Comparison of ENCODE assay signal across 9 mouse cellular contexts in genomic region chr11:105944770-105945672, GRCm38 (mm10). TPM values are rescaled to one million over a fixed set of nuclear protein-coding genes. Genes with fewer than 3 reads are reported as not detected.
A peak's percentile ranks its signal among the peaks of the same experiment; 100 is the strongest.
DNase-seq lines count a peak whose midpoint lies in the region; ATAC-seq and TF ChIP-seq lines count a peak whose summit lies in the region.
"Had no signal": no experiment of that assay in that cellular context is flagged by ENCODE, and none has a peak within 500 bp of the region (broad histone marks: within the 10 kb centered on the region; RNA-seq: fewer than 3 reads in every experiment).

No protein-coding gene starts in this region.

- H3K27me3 ChIP-seq in lung, postnatal 0 days (replicated peaks; ENCODE audit: insufficient read depth, low read length): no peaks in the 10 kb centered on the region

- ATAC-seq in lung, postnatal 0 days: peak; percentile 76
- ATAC-seq in monocyte, adult 5-6 weeks (replicated peaks; ENCODE audit: insufficient number of reproducible peaks, low FRiP score, low TSS enrichment, poor library complexity, severe bottlenecking): no peak

- peaks cover 22% of the 10 kb centered on the region; the same call in 1 of the 2 replicates for H3K4me1 ChIP-seq in lung, postnatal 0 days (ENCODE audit: insufficient read depth, low read depth, low read length)

- 34% methylated on average over 16 of the region's 16 CpGs for WGBS in lung, postnatal 0 days

- H3K9me3 ChIP-seq in lung, postnatal 0 days (ENCODE audit: low read length): no peaks in the 10 kb centered on the region

- H3K36me3 ChIP-seq in lung, postnatal 0 days (ENCODE audit: insufficient read depth, low read length): no peaks in the 10 kb centered on the region

- H3K4me3 ChIP-seq in lung, postnatal 0 days (ENCODE audit: low read depth, low read length): no peak overlapping the region

- peak; percentile 90 for TF ChIP-seq EP300 in lung, postnatal 0 days (IDR thresholded peaks at IDR 0.05)

- TF ChIP-seq CTCF in lung, postnatal 0 days (IDR thresholded peaks at IDR 0.05): peak; percentile 12; the same call in 1 of the 2 replicates

- no peak overlapping the region for H3K9ac ChIP-seq in lung, postnatal 0 days (replicated peaks; ENCODE audit: low read depth)

- H3K4me2 ChIP-seq in lung, postnatal 0 days (replicated peaks; ENCODE audit: low read depth, low read length): peak overlapping the region; percentile 90

- peak overlapping the region; percentile 96 for H3K27ac ChIP-seq in lung, postnatal 0 days (ENCODE audit: low read length)

- DNase-seq in gastrocnemius, postnatal 25 days: peak; percentile 51
- no peak for DNase-seq in gastrocnemius, adult 8-10 months (ENCODE audit: low spot score in 2 of 2)
- peak; percentile 99 for DNase-seq in heart, adult 11 months
- peak; percentile 41 for DNase-seq in kidney, adult 18-20 months
- peak; percentile 85 for DNase-seq in lung, postnatal 0 days (ENCODE audit: low spot score)
- DNase-seq in right cerebral cortex, postnatal 10 days (ENCODE audit: low spot score in 2 of 2): no peak
- DNase-seq in layer of hippocampus, postnatal 25 days (ENCODE audit: extremely low spot score in 1 of 2, low spot score in 1 of 2): no peak

RNA-seq across cellular contexts. Expression of gene Cyb561, which starts 8.1 kb away (rescaled TPM):
- total RNA-seq in gastrocnemius, postnatal 25 days (2021): 1 to 10 TPM; 4.2 to 6.6 TPM
- 1 to 10 TPM; 2.8 to 5.2 (median 3.8) TPM for total RNA-seq in gastrocnemius, adult 8-10 months (2022)
- polyA plus RNA-seq in lung, postnatal 0 days (2015; fragmentation: Nextera tagmentation; extraction: Ambion mirVana): 70.5 and 72.2 TPM in 2 replicates
- total RNA-seq in layer of hippocampus, postnatal 25 days (2021): 10 to 100 TPM; 51.4 to 52.3 TPM
- total RNA-seq in monocyte, adult 5-6 weeks (2017): 4.5 to 8.4 TPM (median 5.5 TPM) in 3 replicates

RNA-seq across cellular contexts. Expression of gene Ace, which starts 22.7 kb away (rescaled TPM):
- 10 to 100 TPM; 31.1 to 33.9 TPM for total RNA-seq in gastrocnemius, postnatal 25 days (2021)
- total RNA-seq in gastrocnemius, adult 8-10 months (2022): 10 to 100 TPM in 3 of 4 experiments, 1 to 10 TPM in 1; 9.4 to 21.2 (median 13.4) TPM
- 73.6 and 74.6 TPM in 2 replicates for polyA plus RNA-seq in lung, postnatal 0 days (2015; fragmentation: Nextera tagmentation; extraction: Ambion mirVana)
- total RNA-seq in layer of hippocampus, postnatal 25 days (2021): 1 to 10 TPM; 6.2 to 7.7 TPM
- 365 to 424 TPM (median 376 TPM) in 3 replicates for total RNA-seq in monocyte, adult 5-6 weeks (2017)

RNA-seq across cellular contexts. Expression of gene Ace3, which starts 49.5 kb away (rescaled TPM):
- not detected for total RNA-seq in gastrocnemius, postnatal 25 days (2021)
- total RNA-seq in gastrocnemius, adult 8-10 months (2022): not detected
- polyA plus RNA-seq in lung, postnatal 0 days (2015; fragmentation: Nextera tagmentation; extraction: Ambion mirVana): 2.0 and 2.1 TPM in 2 replicates
- total RNA-seq in layer of hippocampus, postnatal 25 days (2021): not detected
- total RNA-seq in monocyte, adult 5-6 weeks (2017): 0.19 TPM in 1 of 3 replicates, not detected in the others
- total RNA-seq: liver, adult 2 months had no signal
- polyA plus RNA-seq: liver, adult 2 months had no signal

Comparison
In these comparisons a context has a peak if more than half of its experiments do, and no peak if none do; other contexts are left out.
1. DNase-seq: peak in gastrocnemius, postnatal 25 days (single experiment), heart, adult 11 months (single experiment), kidney, adult 18-20 months (single experiment) and lung, postnatal 0 days (single experiment); none in gastrocnemius, adult 8-10 months (0 of 2), right cerebral cortex, postnatal 10 days (0 of 2) and layer of hippocampus, postnatal 25 days (0 of 2).
2. RNA of gene Ace, which starts 22.7 kb away (total RNA-seq): 365 to 424 TPM in monocyte, adult 5-6 weeks; 31.1 to 33.9 TPM in gastrocnemius, postnatal 25 days, 9.4 to 21.2 TPM in gastrocnemius, adult 8-10 months and 6.2 to 7.7 TPM in layer of hippocampus, postnatal 25 days; every median in the first group is over 10 times any median in the second.